Mouse (Mus musculus) cerebellum, postnatal 36 days (tissue): Measurements from ENCODE around the gene Oas1h.
"Not testable (repeated sequence)": the region's sequence is repeated elsewhere in the genome, so short reads cannot be mapped to it uniquely, and the experiment has no call there.

ENCODE experiments used
- DNase-seq, 2 experiments: peaks; one replicate each; pipeline ENCODE4 v3.0.0; 2021 to 2022; ENCODE audit warnings: mixed read lengths in 2 of 2

Gene Oas1h

DNA sequence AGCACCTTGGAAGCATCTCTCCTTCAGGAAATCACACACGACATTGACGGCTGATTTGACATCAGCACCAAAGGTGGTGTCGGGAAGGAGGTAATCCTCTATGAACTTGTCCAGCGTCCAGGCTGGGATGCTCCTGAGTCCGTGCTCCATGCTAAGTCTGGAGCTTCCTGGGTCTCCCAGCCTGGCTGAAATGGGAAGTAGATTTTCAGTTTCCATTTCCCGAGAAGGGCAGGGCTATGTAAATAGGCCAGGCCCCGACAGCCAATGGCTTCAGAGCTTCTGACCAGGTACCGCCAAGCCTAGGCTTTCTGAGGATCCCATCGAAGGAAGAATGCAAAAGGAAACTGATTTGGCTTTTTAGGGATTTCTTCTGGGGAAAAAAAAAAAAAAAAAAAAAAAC, 26.2 kb downstream of the Oas1h start, which contains the start of gene Oas1g:
Gene Oas1g, minus strand, starts transcription at position 201 of the 400 bp plus-strand sequence.
- not testable (repeated sequence) for DNase-seq

DNA sequence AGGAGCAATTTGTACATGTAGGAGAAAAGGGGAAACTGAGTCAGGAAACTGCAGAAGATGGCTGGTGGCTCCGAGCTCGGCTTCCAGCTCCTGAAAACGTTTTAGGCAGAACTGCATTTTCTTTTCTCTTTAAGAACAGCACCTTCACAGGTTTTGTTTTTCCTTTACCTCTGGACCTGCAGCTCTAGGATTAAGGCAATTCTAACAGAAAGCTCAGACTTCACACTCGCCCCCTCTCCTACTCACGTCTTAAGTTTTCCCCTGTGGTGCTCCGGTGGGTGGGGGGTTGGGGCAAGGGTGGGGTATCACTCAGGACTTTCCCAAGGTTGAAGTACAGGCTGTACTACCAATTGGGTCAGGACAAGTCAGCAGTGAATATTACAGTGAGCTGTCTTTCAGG, 26.6 kb downstream of the Oas1h start:
- no peak for DNase-seq

DNA sequence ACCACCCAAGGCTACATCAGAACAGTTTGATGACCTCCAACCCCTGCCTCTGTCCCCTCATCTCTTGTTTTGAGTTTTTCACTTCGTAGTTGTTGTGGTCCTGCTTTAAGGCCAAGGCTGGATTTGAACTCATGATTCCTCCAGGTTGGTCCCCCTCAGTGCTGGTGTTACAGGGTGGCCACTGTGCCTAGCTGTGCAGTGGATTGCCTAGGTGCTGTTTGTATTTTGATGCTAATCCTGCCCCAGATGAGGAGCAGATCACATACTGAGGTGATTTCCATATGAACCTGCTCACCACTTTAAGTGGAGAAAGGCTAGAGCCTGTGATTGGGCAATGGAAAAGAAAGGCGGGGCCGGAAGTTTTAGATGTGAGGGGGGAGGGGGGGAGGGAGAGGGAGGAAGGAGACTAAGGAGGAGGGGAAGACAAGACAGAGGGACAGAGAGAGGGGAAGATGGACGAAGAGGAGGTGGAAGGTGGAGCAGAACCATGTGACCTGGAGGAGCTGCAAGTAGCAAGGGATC, 27.1 kb downstream of the Oas1h start:
- DNase-seq, result not testable (repeated sequence)

DNA sequence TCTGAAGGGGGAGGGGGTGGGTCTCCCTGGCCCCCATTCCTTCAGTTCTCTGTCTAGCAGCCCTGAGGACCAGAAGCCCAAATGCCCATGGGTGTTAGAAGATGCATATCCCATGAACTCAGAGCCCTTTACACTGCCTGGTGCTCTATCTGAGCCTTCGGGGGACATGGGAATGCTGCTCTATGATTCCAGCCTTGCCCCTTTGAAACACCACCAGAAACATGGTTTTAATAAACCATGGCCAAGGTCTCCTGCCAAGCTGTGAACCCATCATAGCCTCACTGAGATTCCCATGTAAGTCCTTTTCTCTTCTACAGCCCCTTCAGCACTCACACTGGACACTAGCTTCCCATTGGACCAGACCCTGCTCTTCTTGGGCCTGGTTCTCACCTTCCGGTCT, 28.8 kb downstream of the Oas1h start:
- DNase-seq, result no peak

DNA sequence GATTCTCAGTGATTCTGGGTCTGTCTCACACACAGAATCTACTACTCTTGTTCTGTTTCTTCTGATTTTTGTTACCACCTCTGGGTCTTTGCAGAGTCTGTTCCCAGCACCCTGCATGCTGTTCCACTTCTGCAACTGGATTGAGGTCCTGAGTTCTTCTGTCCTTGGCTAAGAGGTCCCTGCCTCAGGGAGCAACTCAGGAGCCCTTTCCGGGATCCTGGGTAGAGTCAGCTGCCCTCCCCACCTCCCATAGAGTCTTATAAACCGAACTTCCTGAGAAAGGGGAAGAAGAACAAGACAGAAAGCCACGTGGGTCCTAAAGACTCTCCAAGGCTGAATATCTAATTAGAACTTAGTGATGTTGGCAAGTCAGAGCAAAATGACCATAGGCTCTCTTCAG, 29.8 kb downstream of the Oas1h start:
- DNase-seq, result no peak

DNA sequence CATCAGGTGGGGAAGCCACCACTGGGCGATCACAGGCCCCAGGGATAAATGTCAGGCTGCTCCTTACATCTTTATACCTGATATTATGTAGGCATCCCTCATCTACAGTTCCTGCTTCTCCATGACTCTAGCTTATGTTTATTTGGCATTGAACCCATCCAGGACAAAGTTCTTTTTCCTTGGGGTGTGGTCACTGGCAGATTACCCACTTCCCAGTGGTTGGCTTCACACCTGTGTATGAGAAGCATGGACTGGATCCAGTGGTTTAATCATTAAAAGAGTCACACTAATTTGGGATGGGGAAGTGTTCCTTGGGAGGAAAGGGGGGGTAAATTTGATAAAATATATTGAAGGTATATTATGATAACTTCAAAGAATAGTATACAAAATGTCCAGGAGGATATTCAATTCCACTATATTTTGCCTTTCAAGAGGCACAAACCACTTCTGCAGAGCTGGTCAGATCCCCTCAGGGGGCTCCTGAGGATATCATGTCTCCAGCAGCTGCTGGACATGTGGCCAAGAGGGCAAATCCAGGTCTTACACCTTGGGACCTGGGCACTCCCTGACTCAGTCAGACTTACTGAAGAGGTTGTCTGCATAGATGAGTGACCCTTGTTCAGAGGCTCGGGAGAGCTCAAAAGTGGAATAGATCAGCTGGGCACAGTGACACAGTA, 30.5 kb downstream of the Oas1h start:
- not testable (repeated sequence) for DNase-seq

DNA sequence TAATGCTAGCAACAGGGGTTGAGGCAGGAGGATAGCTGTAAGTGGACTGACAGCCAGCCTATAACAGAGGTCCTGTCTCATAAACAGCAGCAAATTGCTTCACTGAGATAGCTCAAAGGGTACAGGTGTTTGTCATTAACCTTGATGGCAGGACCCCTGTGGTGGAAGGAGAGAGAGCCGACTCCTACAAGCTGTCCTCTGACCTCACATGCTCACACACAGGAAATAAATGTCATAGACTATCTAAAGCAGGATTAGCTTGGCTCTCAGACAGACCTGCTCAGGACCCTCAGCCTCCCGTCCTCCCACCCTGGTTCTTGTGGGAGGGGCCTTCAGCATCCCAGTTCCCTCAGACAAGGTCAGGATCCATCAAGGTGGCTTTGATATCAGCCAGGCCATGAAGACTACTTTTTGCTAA, 31.0 kb downstream of the Oas1h start:
- no peak for DNase-seq

DNA sequence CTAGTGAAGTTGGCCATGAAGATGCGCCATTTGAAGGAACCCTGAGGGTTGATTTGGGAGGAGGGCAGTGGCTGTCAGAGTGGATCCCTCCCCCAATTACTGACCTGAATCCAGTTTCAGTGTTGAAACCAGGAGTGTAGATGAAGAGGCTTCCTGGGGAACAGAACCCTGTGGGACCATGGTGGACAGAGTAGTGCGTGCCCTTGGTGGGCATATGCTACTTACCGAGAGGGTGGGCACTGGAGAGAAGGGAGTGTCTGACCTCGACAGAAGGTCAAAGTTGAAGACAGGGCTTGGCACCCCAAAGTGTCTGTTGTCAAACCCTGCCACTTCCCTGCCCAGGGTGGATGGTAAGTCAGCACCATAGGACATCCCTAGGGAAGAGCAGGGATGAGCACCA, 32.6 kb downstream of the Oas1h start:
- not testable (repeated sequence) for DNase-seq

DNA sequence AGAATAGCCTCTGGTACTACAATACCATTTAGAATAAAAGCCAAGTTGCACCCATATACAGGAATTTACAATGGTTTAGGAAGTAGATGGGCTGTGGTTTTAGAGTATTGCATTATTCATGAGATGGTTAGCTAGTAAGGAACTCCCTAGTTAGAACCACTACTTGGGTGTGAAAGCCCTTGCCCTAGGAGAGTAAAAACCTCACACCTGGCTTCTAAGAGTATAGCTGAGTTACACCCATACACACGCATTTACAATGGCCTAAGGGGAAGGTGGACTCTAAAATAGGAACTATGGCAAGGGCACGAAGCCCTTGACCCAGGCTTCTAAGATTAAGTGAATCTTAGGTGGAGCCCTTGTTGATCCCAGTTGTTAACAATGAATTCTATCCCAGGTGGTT, 33.5 kb downstream of the Oas1h start:
- DNase-seq, result not testable (repeated sequence)

DNA sequence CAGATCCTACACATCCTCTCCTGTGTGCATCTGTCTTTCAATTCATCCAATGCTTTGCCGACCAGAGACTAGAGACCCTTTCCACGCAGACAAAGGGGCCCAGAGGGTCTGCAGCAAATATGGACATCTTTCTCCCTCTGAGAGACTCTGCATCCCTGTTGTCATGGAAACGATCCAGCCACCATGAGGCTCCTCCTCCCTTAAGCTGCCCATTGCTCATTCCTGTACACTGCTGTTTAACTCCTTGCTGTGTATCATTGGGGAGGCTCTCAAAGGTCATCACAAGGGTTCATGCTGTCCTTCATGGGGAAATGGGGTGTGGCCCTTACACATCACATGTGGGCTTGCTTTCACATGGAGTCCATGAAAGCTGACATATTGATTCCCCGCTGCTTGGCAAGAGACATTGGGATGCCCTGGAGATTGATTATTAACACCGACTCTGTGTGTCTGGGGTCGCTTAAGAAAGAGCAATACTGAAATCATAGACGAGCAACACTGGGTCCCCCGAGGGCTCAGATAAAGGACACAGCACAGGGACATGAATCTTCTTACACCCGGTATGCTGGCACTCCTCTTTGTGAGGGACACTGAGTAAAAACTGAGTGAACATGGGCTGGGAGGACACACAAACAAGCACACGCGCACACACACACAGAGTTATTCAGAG, 34.1 kb downstream of the Oas1h start:
- DNase-seq, result no peak

DNA sequence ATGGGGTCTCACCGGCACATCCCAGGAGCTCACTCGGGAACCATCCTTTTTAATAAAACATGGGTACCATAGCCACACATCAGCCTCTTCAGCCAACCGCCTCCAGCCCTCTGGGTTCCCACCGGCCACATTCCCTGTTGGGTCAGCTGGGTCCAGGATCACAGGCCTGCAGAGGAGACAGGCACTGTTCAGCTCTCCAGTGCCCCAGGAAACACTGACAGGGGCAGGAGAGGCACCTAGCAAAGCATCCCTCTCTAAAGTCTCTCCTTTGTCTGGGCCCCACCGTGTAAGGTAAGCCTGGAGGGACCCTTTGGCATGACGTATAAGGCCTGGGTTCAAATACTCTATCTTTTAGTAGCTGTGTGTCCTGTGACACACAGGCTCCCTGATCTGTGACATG, 37.1 kb downstream of the Oas1h start:
- DNase-seq, result no peak

DNA sequence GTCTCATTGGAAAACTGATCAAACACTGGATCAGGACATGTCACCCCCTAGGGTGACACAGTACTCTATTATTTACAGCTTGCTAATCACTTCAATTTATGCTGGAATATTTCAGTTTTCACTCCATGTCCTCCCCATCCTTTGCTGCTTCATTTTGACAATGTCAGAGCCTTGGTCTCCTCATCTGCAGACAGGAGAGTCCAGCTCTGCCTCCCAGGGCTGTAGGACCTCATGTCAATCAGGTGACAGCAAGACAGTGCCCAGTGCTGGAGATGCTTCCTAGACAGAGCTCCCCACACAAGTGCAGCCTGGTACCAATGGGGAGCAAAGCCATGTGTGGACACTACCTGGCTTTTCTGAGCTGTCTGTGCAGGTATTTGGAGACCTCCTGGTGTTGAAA, 37.5 kb downstream of the Oas1h start:
- no peak for DNase-seq

DNA sequence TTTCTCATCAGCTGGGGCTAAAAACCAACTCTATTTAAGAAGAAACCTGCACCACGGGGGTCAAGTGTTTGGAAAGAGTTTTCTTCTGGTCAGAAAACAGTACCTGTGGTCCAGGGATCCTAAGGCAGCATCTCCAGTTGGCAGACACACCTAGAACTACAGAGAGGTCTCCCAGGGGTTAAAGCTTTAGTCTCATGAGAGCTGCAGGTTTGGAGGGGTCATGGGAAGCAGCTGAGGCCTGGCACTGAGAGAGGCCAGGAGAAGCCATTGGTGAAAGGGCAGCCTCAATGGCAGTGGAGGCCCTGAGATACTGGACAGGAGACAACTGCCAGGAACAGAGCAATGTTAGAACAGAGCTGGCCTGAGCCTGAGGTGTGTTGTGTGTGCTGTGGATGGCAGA, 39.4 kb downstream of the Oas1h start:
- no peak for DNase-seq

DNA sequence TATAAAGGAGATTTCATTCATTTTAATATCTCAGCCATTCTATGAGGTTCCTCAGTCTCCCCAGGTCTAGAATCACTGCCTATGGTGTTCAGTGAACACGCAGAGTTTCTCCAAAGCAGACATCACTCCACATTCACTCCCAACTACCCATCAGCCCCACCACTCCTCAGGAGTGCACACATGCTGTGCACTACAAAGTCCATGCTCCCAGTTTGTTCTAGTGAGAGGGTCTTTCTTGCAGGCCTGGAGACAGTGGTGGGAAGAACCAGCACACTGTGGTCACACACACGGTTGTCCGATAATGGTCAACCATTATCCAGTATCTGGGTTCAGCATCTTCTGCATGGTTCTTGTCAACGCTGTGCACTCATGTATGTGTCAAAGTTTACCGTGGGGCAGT, 40.8 kb downstream of the Oas1h start:
- DNase-seq, result no peak

DNA sequence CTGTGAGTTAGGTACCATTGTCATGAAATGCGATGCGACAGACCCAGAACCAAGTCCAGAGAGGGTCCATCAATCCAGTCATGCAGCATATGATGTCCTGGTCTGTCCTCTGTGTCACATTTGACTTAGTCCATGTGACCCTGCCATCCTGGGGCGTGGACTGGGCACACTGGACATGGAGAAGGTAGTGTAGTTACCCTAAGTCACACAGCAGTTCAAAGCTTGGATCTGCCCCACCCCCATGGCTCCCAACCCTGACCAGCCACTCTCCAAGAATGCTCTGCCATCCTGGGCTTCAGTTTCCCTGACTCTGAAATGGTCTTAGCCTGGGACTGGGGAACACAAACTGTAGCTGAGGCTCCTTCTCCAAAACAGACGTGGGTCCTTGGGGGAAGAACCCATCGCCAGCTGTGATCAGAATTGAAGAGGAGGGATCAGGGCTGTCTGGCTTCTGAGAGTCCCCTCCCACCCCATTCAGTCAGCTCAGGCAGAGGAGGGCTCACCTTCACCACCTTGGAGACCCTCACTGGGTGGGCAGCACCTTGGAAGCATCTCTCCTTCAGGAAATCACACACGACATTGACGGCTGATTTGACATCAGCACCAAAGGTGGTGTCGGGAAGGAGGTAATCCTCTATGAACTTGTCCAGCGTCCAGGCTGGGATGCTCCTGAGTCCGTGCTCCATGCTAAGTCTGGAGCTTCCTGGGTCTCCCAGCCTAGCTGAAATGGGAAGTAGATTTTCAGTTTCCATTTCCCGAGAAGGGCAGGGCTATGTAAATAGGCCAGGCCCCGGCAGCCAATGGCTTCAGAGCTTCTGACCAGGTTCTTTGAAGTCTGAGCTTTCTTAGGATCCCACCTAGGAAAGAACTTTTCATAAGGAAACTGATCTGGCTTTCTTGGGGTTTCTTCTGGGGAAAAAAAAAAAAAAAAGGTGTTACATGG, 45.8 kb downstream of the Oas1h start, which contains the start of gene Oas1a:
Gene Oas1a, minus strand, starts transcription at position 731 of the 943 bp plus-strand sequence.
- not testable (repeated sequence) for DNase-seq

DNA sequence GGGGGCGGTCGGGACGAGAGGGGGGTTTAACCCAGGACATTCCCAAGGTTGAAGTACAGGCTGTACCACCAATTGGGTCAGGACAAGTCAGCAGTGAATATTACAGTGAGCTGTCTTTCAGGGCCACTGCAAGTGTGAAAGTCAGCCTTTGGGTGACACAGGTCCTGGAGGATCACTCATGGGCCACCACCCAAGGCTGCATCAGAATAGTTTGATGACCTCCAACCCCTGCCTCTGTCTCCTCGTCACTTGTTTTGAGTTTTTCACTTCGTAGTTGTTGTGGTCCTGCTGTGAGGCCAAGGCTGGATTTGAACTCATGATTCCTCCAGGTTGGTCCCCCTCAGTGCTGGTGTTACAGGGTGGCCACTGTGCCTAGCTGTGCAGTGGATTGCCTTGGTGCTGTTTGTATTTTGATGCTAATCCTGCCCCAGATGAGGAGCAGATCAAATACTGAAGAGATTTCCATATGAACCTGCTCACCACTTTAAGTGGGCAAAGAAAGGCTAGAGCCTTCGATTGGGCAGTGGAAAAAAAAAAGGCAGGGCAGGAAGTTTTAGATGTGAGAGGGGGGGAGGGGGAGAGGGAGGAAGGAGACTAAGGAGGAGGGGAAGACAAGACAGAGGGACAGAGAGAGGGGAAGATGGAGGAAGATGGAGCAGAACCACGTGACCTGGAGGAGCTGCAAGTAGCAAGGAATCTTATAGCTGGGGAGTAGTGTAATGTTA, 47.1 kb downstream of the Oas1h start:
- DNase-seq, result no peak

DNA sequence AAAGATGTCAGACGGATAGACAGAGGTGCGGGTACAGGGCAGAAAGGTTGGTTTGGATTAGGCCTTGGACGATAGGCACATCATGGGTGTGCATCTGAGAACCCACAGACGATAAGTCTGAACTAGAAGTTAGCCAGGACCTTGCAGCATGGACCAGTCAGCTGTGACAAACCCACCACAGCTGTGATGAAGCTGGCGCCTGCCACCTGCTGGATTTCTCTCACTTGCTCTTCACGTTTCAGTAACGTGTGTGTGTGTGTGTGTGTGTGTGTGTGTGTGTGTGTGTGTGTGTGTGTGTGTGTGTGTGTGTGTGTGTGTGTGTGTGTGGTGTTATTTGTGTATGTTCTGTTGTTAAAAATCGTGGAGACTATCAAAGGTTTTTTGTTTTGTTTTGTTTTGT, 53.0 kb downstream of the Oas1h start, which contains the start of gene Oas1d:
Gene Oas1d, plus strand, starts transcription at position 333 of the 400 bp plus-strand sequence.
- DNase-seq, result not testable (repeated sequence)

DNA sequence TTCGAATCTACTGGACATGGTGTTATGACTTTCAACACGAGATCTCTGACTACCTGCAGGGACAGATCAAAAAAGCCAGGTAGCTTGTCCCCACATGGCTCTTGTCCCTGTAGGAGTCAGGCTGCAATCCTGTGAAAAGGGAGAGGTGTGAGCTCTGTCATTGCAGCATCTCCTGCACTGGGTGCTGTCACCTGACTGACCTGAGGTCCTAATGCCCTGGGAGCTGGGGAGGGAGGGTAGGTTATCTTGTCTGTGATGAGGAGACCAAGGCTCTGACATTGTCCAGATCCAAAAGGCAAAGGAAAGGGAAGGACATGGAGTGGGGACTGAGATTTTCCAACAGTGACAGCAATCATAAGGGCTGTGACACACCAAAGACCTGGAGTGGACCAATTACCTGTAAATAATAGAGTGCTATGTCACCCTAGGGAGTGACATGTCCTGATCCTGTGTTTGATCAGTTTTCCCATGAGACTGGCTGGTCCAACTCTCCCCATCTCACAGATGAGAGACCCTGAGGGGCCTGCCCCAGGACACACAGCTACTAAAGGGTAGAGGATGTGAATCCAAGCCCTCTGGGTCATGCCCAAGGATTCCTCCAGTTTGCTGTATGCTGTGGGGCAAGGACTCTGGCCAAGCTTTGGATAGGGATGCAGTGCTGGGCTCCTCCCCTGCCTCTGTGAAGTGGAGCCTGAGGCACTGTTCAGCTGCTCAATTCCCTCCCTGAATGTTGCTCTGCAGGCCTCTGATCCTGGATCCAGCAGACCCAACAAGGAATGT, 58.1 kb downstream of the Oas1h start:
- not testable (repeated sequence) for DNase-seq

DNA sequence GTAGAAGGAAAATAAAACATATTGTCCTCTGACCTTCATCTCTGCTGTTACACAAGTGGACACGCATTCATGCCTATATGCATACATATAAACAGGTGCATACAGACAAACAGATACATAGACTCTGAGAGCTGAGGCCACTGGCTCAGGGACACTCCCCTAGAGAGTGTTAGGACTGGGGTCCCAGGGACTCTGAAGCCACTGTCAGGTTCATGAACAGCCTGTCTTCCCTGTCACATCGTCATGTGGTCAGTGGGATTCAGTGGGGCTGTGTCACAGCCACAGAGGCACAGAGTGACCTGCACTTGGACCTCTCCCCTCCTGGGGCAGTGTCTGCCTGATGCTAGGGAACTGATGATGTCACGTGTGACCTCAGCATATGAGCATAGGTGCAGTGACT, 59.1 kb downstream of the Oas1h start:
- no peak for DNase-seq
